Comparison of ENCODE assay signal across 8 mouse cellular contexts in the genomic region with DNA sequence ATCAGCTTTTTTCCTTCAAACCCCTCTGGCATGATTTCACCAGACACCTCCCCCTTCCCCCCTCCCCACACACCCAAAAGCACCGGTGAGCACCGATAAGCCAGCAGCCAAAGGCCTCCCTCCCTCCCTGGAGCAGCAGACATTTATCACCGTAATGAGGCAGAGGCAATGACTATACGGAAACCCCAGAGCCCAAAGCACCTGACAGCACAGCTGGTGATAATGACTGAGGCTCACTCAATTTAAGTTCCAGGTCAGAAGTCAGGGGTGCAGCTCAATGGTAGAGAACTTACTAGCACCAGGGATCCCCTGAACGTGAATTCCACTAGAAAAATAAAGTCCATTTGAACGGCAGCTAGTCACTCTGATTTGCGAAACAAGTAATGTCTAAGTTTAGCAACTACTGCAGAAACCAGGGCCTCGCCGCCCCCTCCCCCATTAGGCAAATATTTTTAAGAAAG. TPM values are rescaled to one million over a fixed set of nuclear protein-coding genes. Genes with fewer than 3 reads are reported as not detected.
DNase-seq lines count a peak whose midpoint lies in the region; ATAC-seq lines count a peak whose summit lies in the region.

No protein-coding gene starts in this region.

- ATAC-seq in hematopoietic stem cell, adult 5-6 weeks (replicated peaks in 1 of 2; ENCODE audit: insufficient read depth in 1 of 2, low FRiP score in 2 of 2, low TSS enrichment in 1 of 2, low read depth in 1 of 2, poor library complexity in 2 of 2, severe bottlenecking in 2 of 2) = 0 out of 4 replicates have a peak, but pooled peaks have one; percentile 28 to 33

- peak; percentile 42 for DNase-seq in testis, postnatal 10 days (ENCODE audit: low spot score)
- no peak for DNase-seq in testis, postnatal 14 days (ENCODE audit: low spot score)
- peak; percentile 43 for DNase-seq in embryo, embryonic 11.5 days (ENCODE audit: low read depth, low spot score)
- DNase-seq in lung, postnatal 10 days = peak; percentile 19
- peak; percentile 41 to 60 for DNase-seq in spleen, postnatal 36 days (ENCODE audit: low spot score in 2 of 2)
- DNase-seq in layer of hippocampus, adult 9-11 months = no peak
- DNase-seq in gastrocnemius, postnatal 4 days (ENCODE audit: low spot score in 2 of 2) = no peak

RNA-seq across cellular contexts. Expression of a gene that starts 1.3 kb away (rescaled TPM):
- 36.2 and 38.5 TPM in 2 replicates for total RNA-seq in hematopoietic stem cell, adult 5-6 weeks (2017)
- total RNA-seq in gastrocnemius, postnatal 4 days (2021) = 10 to 100 TPM; 47.5 to 52.7 TPM

Comparison
In these comparisons a context has a peak if more than half of its experiments do, and no peak if none do; other contexts are left out.
1. DNase-seq: peak in testis, postnatal 10 days (single experiment), embryo, embryonic 11.5 days (single experiment), lung, postnatal 10 days (single experiment) and spleen, postnatal 36 days (2 of 2); none in testis, postnatal 14 days (single experiment), layer of hippocampus, adult 9-11 months (single experiment) and gastrocnemius, postnatal 4 days (0 of 2).